Mouse (Mus musculus) heart, embryonic 14.5 days (tissue): ENCODE results near the gene Fam47c. TPM values are rescaled to one million over a fixed set of nuclear protein-coding genes. Genes with fewer than 3 reads are reported as not detected.

Source experiments
- ATAC-seq: fragments of 200-750 bp; cut with Nextera tagmentation; 2 replicates; pipeline ENCODE4 v1.8.0; 2017; ENCODE audit warnings: low read depth, moderate TSS enrichment; ENCODE audit not compliant: insufficient number of reproducible peaks, insufficient read depth, low FRiP score
- H3K27ac ChIP-seq, 2 experiments: fragments of 200-500 bp in 1 of 2; fragments of 300-500 bp in 1 of 2; sonication (generic) in 1 of 2; replicated peaks in 1 of 2; 2 replicates each; pipeline ENCODE4 v1.5.1; 2012 to 2014; ENCODE audit warnings: low read depth in 2 of 2, low read length in 2 of 2, control low read depth in 1 of 2, mild to moderate bottlenecking in 1 of 2, mixed read lengths in 1 of 2; ENCODE audit not compliant: control insufficient read depth in 1 of 2, insufficient read depth in 1 of 2
- H3K27me3 ChIP-seq: fragments of 300-500 bp; sonication (generic); 2 replicates; pipeline ENCODE4 v1.6.1; 2014; ENCODE audit warnings: mild to moderate bottlenecking, low read length, control low read depth; ENCODE audit not compliant: control insufficient read depth, insufficient read depth
- H3K36me3 ChIP-seq: fragments of 300-500 bp; sonication (generic); 2 replicates; pipeline ENCODE4 v1.6.1; 2014; ENCODE audit warnings: mild to moderate bottlenecking, control low read depth, low read length, mixed read lengths; ENCODE audit not compliant: control insufficient read depth, insufficient read depth
- H3K4me1 ChIP-seq, 2 experiments: fragments of 200-500 bp in 1 of 2; fragments of 300-500 bp in 1 of 2; sonication (generic) in 1 of 2; 2 replicates each; pipeline ENCODE4 v1.6.1; 2012 to 2014; ENCODE audit warnings: low read length in 2 of 2, control low read depth in 1 of 2, mixed read lengths in 1 of 2; ENCODE audit not compliant: control insufficient read depth in 2 of 2, insufficient read depth in 2 of 2
- H3K4me2 ChIP-seq: fragments of 300-500 bp; sonication (generic); 2 replicates; pipeline ENCODE4 v1.6.1; 2014; ENCODE audit warnings: mild to moderate bottlenecking, low read length
- H3K4me3 ChIP-seq, 2 experiments: fragments of 200-500 bp in 1 of 2; fragments of 300-500 bp in 1 of 2; sonication (generic) in 1 of 2; 2 replicates each; pipeline ENCODE4 v1.5.1; 2012 to 2014; ENCODE audit warnings: low read length in 2 of 2, mild to moderate bottlenecking in 2 of 2, control low read depth in 1 of 2, low read depth in 1 of 2, moderate library complexity in 1 of 2; ENCODE audit not compliant: control insufficient read depth in 1 of 2, insufficient read depth in 1 of 2
- H3K9ac ChIP-seq: fragments of 300-500 bp; sonication (generic); 2 replicates; pipeline ENCODE4 v1.6.1; 2014; ENCODE audit warnings: mild to moderate bottlenecking, low read length
- H3K9me3 ChIP-seq: fragments of 300-500 bp; sonication (generic); 2 replicates; pipeline ENCODE4 v1.6.1; 2016; ENCODE audit warnings: low read length, control low read depth; ENCODE audit not compliant: control insufficient read depth
- WGBS: fragments of 180-500 bp; shearing (Covaris S2); extraction: QIAGEN DNeasy Blood & Tissue Kit; methylation state at CpG from one replicate; pipeline ENCODE4 v1.1.7; 2014; 5-methylcytosine and 5-hydroxymethylcytosine counted together
- polyA plus RNA-seq: library from polyadenylated mRNA; unstranded; fragments of >200 nt; fragmentation: Nextera tagmentation; extraction: Ambion mirVana; gene quantifications from 2 replicates; pipeline ENCODE4 v1.2.1, GENCODE M21; 2014

Fam47c gene
- not detected in 2 replicates for polyA plus RNA-seq

- Histone ChIP-seq H3K27ac (no peak within 1 kb of the TSS), H3K4me2 (no peak within 1 kb of the TSS), H3K4me1 (no peaks in the 10 kb centered on the region), H3K4me3 (no peak within 1 kb of the TSS), H3K27me3 (no peaks in the 10 kb centered on the region), H3K9me3 (peaks cover 3% of the 10 kb centered on the region; the same call in 1 of the 2 replicates), H3K9ac (no peak within 1 kb of the TSS), H3K36me3 (no peaks in the 10 kb centered on the region)
- 82% methylated on average over 3 of the region's 3 CpGs for WGBS
- ATAC-seq: no peak
Measured at GRCm38 (mm10) chrX:78737463-78737862, at the start of gene Fam47c. Gene Fam47c (plus strand): TSS chrX:78737763.

DNA sequence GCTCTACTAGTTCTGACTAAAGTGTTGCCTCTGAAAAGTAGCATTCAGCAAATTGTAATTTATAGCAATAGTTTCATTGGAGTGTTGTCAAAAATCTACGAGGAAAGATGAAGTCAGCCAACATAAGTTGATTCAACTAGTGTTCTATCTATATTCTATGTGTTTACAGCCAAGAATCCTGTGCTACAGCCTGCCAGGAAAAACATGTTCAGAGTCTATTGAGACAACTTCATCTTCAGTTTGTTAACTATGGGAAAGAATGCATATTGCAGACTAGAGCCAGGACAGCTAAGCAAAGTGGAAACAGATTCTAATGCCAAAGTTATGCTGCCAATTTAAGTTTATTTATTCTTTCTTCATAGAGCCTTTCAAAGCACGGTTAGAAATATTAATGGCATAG is 31.8 kb downstream of the Fam47c start:
- Histone ChIP-seq H3K4me2 (no peak overlapping the region), H3K27ac (no peak overlapping the region), H3K9ac (no peak overlapping the region), H3K27me3 (no peaks in the 10 kb centered on the region), H3K4me1 (no peaks in the 10 kb centered on the region), H3K4me3 (no peak overlapping the region), H3K9me3 (no peaks in the 10 kb centered on the region; the same call in 1 of the 2 replicates), H3K36me3 (no peaks in the 10 kb centered on the region)
- no peak for ATAC-seq
- 65% methylated on average over 2 of the region's 2 CpGs for WGBS

GRCm38 (mm10) chrX:78777078-78777477 is 39.5 kb downstream of the Fam47c start:
- H3K27me3 ChIP-seq: no peaks in the 10 kb centered on the region
- no peaks in the 10 kb centered on the region for H3K9me3 ChIP-seq
- WGBS: 62% methylated on average over 2 of the region's 2 CpGs
- ATAC-seq: no peak
- H3K9ac ChIP-seq: no peak overlapping the region
- H3K4me3 ChIP-seq: no peak overlapping the region
- H3K4me1 ChIP-seq: no peaks in the 10 kb centered on the region
- no peaks in the 10 kb centered on the region for H3K36me3 ChIP-seq
- no peak overlapping the region for H3K27ac ChIP-seq
- H3K4me2 ChIP-seq: no peak overlapping the region

Other genes with a start within 250 kb of the Fam47c start
- gene Prrg1, start 153.9 kb upstream of the Fam47c start, polyA plus RNA-seq: 6.1 and 7.6 TPM in 2 replicates